Mouse (Mus musculus) testis, adult 2 months (tissue): ENCODE results near the gene Cntrob.

Experiments used
- CTCF ChIP-seq: fragments of 200-500 bp; IDR thresholded peaks from 2 replicates; pipeline ENCODE4 v1.5.1; 2012; ENCODE audit warnings: low read depth, mild to moderate bottlenecking, inconsistent platforms, low read length, moderate library complexity; ENCODE audit not compliant: control insufficient read depth, insufficient read depth, insufficient replicate concordance
- POLR2A ChIP-seq: fragments of 200-500 bp; IDR thresholded peaks from 2 replicates; pipeline ENCODE4 v1.6.1; 2012; ENCODE audit warnings: low read depth, mild to moderate bottlenecking, inconsistent platforms, low read length, moderate library complexity; ENCODE audit not compliant: control insufficient read depth

- TF ChIP-seq CTCF (no peak), POLR2A (no peak)
Observed at GRCm38 (mm10) chr11:69276081-69276480, 47.5 kb downstream of the Cntrob start.
